Mouse (Mus musculus) urinary bladder, postnatal 25 days (tissue): ENCODE measurements at regions not wholly inside any gene's neighbourhood (a gene's known extent, or its start where the extent isn't known, plus 50 kb on each side); places are given as distances from the start of the nearest gene placed in this dataset.
"Not testable (repeated sequence)": the region's sequence is repeated elsewhere in the genome, so short reads cannot be mapped to it uniquely, and the experiment has no call there.

Experiments used
- DNase-seq: peaks from one replicate; pipeline ENCODE4 v3.0.0; 2022; ENCODE audit warnings: low spot score

GRCm38 (mm10) chr10:19297669-19298068 lies 58.7 kb upstream of the Olig3 start:
- no peak for DNase-seq

DNA sequence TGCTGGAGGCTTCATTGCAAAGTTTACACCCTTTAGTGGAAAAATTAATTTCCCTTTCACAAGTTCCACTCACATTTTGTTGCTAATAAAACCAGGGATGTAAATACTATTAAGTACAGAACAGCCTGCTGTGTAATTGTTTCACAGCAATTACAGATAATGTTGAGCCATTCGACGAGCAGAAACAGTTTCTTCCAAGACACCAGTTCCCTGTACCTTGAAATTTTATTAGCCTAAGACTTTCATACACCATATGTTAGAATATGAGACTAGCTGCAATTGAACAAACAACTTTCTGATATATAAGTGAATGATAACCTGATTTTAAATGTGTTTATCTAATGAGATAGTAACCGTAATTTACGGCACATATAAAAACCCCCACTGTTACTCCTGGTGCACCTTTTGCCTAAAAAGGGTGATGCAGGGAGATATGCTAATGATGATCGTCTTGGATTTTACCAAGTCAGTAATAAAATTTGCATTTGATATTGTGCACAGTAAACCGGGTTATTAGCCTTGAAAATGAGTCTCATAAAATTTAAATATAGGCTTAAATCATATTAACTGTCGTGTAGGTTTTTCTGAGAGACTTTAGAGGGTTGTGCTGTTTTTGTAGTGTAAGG lies 60.8 kb upstream of the Olig3 start:
- no peak for DNase-seq

- DNase-seq = no peak
Observed at GRCm38 (mm10) chr10:19291474-19291873, 64.9 kb upstream of the Olig3 start.

DNA sequence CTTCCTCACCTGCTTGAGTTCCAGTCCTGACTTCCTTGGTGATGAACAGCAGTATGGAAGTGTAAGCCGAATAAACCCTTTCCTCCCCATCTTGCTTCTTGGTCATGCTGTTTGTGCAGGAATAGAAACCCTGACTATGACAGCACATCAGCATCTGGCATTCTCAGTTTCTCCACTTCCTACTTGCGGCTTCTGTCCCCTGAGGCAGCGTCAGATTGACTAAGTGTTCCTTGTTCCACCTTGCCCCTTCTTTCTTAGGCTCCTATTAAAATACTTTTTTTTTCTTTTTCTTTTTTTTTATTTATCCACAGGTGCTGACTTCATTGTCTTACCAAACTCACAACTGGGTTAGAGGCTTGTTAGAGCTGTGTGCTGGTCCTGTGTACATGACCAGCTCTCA lies 65.3 kb upstream of the Olig3 start:
- not testable (repeated sequence) for DNase-seq

GRCm38 (mm10) chr10:19282166-19282565 lies 74.2 kb upstream of the Olig3 start:
- DNase-seq = no peak

DNA sequence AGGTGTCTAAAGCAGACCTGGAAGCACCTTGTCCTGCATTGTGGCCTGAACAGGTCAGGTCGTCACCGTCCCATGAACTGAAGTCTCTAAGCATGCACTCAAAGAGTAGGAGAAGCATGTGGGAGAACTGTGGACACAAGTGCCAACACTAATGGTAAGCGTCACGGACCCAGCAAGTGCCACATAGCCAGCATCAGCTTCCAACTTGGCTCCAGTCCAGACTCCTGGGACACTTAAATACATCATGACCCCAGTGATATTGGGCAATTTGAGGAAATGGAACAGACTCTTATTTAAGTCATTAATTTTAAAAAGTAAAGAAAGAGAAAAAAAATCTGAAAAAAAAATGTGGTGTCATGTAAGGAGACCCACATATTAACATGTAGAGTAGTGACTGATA lies 75.3 kb upstream of the Olig3 start:
- no peak for DNase-seq

DNA sequence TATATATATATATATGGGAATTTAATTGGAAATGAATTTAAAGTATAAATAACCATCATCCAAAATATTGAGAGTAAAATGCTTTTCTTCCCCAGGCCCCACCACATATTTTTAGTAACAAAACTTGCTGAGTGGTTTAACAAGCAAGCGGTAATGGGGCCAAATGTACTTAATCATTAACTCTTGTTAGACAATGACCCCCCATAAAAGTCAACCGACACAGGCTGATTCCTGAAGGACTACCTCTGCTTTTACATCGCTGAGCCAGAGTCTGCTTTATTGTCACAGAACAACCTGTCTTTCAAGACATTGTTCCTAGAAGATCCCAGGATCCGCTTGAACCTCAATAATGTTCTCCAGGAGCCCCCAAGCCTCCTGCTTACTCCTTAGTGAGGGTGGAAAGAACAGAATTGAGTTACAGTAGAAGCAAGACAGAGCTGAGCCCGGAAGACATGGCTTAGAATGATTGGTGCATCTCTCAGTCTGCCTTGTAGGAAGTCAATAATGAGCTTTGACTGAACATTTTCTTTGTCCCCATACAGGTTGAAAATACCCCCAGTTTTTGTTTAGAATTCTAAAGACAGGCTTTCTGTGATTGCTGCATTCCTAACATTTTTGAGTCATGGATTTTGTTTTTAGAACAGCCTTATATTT lies 78.0 kb upstream of the Olig3 start:
- DNase-seq = no peak

GRCm38 (mm10) chr10:19277103-19277827 lies 79.1 kb upstream of the Olig3 start:
- DNase-seq = no peak

DNA sequence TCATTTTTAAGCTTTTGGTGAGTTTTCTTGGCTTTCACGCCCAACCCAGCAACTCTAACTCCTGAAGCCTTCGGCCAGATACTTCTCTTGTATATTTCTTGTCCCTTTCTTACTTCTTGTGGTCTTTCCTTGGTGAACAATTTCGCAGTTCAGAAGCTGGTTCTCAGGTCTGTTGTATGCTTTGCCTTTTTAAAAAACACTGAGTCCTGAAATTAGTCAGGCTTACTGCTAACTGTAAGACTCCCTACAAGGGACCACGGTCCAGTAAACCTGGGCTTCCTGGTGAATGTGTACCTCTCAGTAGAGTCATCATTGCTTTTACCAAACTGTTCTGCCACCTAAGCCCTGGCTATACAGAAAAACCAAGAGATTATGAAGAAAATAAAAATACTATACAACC lies 81.3 kb upstream of the Olig3 start:
- DNase-seq = no peak

GRCm38 (mm10) chr10:19269418-19269817 lies 86.9 kb upstream of the Olig3 start:
- DNase-seq = no peak

GRCm38 (mm10) chr10:19268051-19268450 lies 88.3 kb upstream of the Olig3 start:
- DNase-seq = no peak

GRCm38 (mm10) chr10:19240102-19240759 lies 116.1 kb upstream of the Olig3 start:
- DNase-seq = peak; percentile 7

- DNase-seq = no peak
Observed at GRCm38 (mm10) chr10:19216240-19216639, 140.1 kb upstream of the Olig3 start.

GRCm38 (mm10) chr10:19209751-19210150 lies 146.6 kb upstream of the Olig3 start:
- DNase-seq = no peak

GRCm38 (mm10) chr10:19208101-19208722 lies 148.1 kb upstream of the Olig3 start:
- DNase-seq = no peak

- no peak for DNase-seq
Observed at GRCm38 (mm10) chr10:19207505-19207904, 148.8 kb upstream of the Olig3 start.

- no peak for DNase-seq
Observed at GRCm38 (mm10) chr10:19200311-19200710, 156.0 kb upstream of the Olig3 start.

GRCm38 (mm10) chr10:19195676-19196075 lies 160.7 kb upstream of the Olig3 start:
- DNase-seq = no peak

DNA sequence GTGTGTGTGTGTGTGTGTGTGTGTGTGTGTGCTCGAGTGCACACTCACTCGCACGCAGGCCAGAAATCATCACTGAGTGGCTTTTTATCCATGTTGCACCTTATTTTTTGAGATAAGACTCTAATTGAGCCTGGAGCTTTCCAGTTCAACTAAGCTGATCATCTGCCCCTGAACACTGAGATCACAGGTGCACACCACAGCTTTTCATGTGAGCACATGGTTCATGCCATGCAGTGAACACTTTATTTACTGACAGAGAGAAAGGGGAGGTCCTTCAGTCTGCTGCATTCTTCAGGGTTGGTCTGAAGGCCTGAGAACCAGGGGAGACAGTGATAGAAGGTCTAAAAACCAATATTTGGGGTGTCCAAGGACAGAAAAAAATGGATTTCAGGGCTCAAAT lies 161.7 kb upstream of the Olig3 start:
- no peak for DNase-seq

- no peak for DNase-seq
Observed at GRCm38 (mm10) chr10:19192971-19193758, 163.2 kb upstream of the Olig3 start.

DNA sequence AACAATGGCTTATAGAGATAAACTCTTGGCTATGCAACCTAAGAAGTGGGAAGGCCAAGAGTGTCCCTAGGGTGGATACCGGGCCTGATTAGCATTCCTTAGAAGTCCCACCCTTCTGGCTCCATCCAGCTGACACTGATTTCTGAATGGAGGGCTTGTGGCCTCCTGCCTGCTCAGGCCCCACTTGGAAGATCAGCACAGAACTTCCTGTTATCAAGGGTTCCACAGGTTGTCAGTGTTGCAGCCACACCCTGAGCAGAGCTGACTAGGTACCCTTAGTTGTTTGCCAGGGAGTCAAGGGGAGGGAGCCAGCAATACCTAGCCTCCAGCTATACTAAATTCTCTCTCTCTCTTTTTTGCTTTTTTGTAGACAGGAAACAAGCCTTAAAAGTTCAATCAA lies 164.1 kb upstream of the Olig3 start:
- no peak for DNase-seq
